Comparison of ENCODE assay signal across 14 mouse cellular contexts in genomic region chr19:4578799-4579198, GRCm38 (mm10). TPM values are rescaled to one million over a fixed set of nuclear protein-coding genes. Genes with fewer than 3 reads are reported as not detected.
DNase-seq lines count a peak whose midpoint lies in the region; ATAC-seq and TF ChIP-seq lines count a peak whose summit lies in the region.
"Had no signal": no experiment of that assay in that cellular context is flagged by ENCODE, and none has a peak within 500 bp of the region (broad histone marks: within the 10 kb centered on the region; RNA-seq: fewer than 3 reads in every experiment).

No protein-coding gene starts in this region.

- H3K36me3 ChIP-seq in heart, embryonic 12.5 days, result no peaks in the 10 kb centered on the region
- no peaks in the 10 kb centered on the region for H3K36me3 ChIP-seq in lung, embryonic 14.5 days (ENCODE audit: insufficient read depth)
- H3K36me3 ChIP-seq in hindbrain, embryonic 13.5 days, result no peaks in the 10 kb centered on the region
- H3K36me3 ChIP-seq: neural tube, embryonic 12.5 days had no signal

- no peaks in the 10 kb centered on the region for H3K27me3 ChIP-seq in heart, embryonic 12.5 days (replicated peaks)
- no peaks in the 10 kb centered on the region for H3K27me3 ChIP-seq in lung, embryonic 14.5 days (ENCODE audit: insufficient read depth, low read length)
- H3K27me3 ChIP-seq in hindbrain, embryonic 13.5 days, result no peaks in the 10 kb centered on the region
- H3K27me3 ChIP-seq: CH12.LX; neural tube, embryonic 12.5 days had no signal

- peak; percentile 70 for DNase-seq in heart, adult 8-10 months (ENCODE audit: low spot score)
- DNase-seq in adrenal gland, postnatal 36 days, result peak; percentile 53 to 58
- DNase-seq in cerebellum, postnatal 10 days, result peak; percentile 81 to 84
- DNase-seq in lung, embryonic 14.5 days, result peak; percentile 50
- DNase-seq in neural tube, embryonic 10.5 days (ENCODE audit: extremely low spot score, low spot score), result no peak
- no peak for DNase-seq in testis, postnatal 10 days (ENCODE audit: low spot score)
- DNase-seq: gastrocnemius, postnatal 36 days; right cerebral cortex, postnatal 25 days; thymus, adult 2 months had no signal

- WGBS in heart, embryonic 12.5 days, result 57% methylated on average over 2 of the region's 2 CpGs
- WGBS in lung, embryonic 14.5 days, result 30% methylated on average over 2 of the region's 2 CpGs
- WGBS in hindbrain, embryonic 13.5 days, result 90% methylated on average over 2 of the region's 2 CpGs

- TF ChIP-seq CTCF in lung, embryonic 14.5 days (IDR thresholded peaks at IDR 0.05; ENCODE audit: low read depth), result no peak

- no peaks in the 10 kb centered on the region for H3K4me1 ChIP-seq in heart, embryonic 12.5 days (replicated peaks)
- H3K4me1 ChIP-seq in lung, embryonic 14.5 days (ENCODE audit: insufficient read depth), result no peaks in the 10 kb centered on the region
- no peaks in the 10 kb centered on the region for H3K4me1 ChIP-seq in hindbrain, embryonic 13.5 days (replicated peaks)
- H3K4me1 ChIP-seq: neural tube, embryonic 12.5 days had no signal

- no peak overlapping the region for H3K4me3 ChIP-seq in heart, embryonic 12.5 days
- H3K4me3 ChIP-seq in lung, embryonic 14.5 days (ENCODE audit: low read depth, low read length), result no peak overlapping the region
- no peak overlapping the region for H3K4me3 ChIP-seq in hindbrain, embryonic 13.5 days
- H3K4me3 ChIP-seq: neural tube, embryonic 12.5 days had no signal

- no peaks in the 10 kb centered on the region for H3K9me3 ChIP-seq in heart, embryonic 12.5 days (replicated peaks)
- no peaks in the 10 kb centered on the region for H3K9me3 ChIP-seq in lung, embryonic 14.5 days (ENCODE audit: low read depth, low read length)
- H3K9me3 ChIP-seq in hindbrain, embryonic 13.5 days, result no peaks in the 10 kb centered on the region
- H3K9me3 ChIP-seq: neural tube, embryonic 12.5 days had no signal

- no peak for ATAC-seq in heart, embryonic 12.5 days (ENCODE audit: insufficient number of reproducible peaks, low FRiP score)
- ATAC-seq in lung, embryonic 14.5 days (ENCODE audit: insufficient read depth), result no peak
- no peak for ATAC-seq in hindbrain, embryonic 13.5 days (ENCODE audit: low FRiP score)
- ATAC-seq: intestine, embryonic 16.5 days had no signal

- no peak overlapping the region for H3K27ac ChIP-seq in heart, embryonic 12.5 days (ENCODE audit: poor library complexity, severe bottlenecking)
- H3K27ac ChIP-seq in lung, embryonic 14.5 days (ENCODE audit: low read depth), result no peak overlapping the region
- no peak overlapping the region for H3K27ac ChIP-seq in hindbrain, embryonic 13.5 days
- H3K27ac ChIP-seq: neural tube, embryonic 12.5 days had no signal

- H3K9ac ChIP-seq in heart, embryonic 12.5 days, result no peak overlapping the region
- H3K9ac ChIP-seq in lung, embryonic 14.5 days, result no peak overlapping the region
- H3K9ac ChIP-seq in hindbrain, embryonic 13.5 days, result no peak overlapping the region
- H3K9ac ChIP-seq: neural tube, embryonic 12.5 days had no signal

- no peak overlapping the region for H3K4me2 ChIP-seq in heart, embryonic 12.5 days
- no peak overlapping the region for H3K4me2 ChIP-seq in lung, embryonic 14.5 days
- H3K4me2 ChIP-seq in hindbrain, embryonic 13.5 days, result no peak overlapping the region
- H3K4me2 ChIP-seq: neural tube, embryonic 12.5 days had no signal

RNA-seq across cellular contexts. Expression of gene Lrfn4, which starts 36.7 kb away (rescaled TPM):
- 1 to 10 TPM; 5.7 to 7.8 (median 7.1) TPM for total RNA-seq in heart, adult 8-10 months (2022)
- 7.6 and 8.0 TPM in 2 replicates for polyA plus RNA-seq in heart, embryonic 12.5 days (2016; fragmentation: Nextera tagmentation; extraction: Ambion mirVana)
- 1 to 10 TPM; 5.5 to 6.9 TPM for total RNA-seq in adrenal gland, postnatal 36 days (2021)
- 10.0 and 10.1 TPM in 2 replicates for polyA plus RNA-seq in lung, embryonic 14.5 days (2014; fragmentation: Nextera tagmentation; extraction: Ambion mirVana)
- polyA plus RNA-seq in hindbrain, embryonic 13.5 days (2015; fragmentation: Nextera tagmentation; extraction: Ambion mirVana), result 9.0 and 10.4 TPM in 2 replicates

RNA-seq across cellular contexts. Expression of gene Rce1, which starts 46.6 kb away (rescaled TPM):
- total RNA-seq in heart, adult 8-10 months (2022), result 1 to 10 TPM; 6.9 to 9.2 (median 8.0) TPM
- 36.5 and 38.3 TPM in 2 replicates for polyA plus RNA-seq in heart, embryonic 12.5 days (2016; fragmentation: Nextera tagmentation; extraction: Ambion mirVana)
- 10 to 100 TPM; 36.2 to 38.3 TPM for total RNA-seq in adrenal gland, postnatal 36 days (2021)
- polyA plus RNA-seq in lung, embryonic 14.5 days (2014; fragmentation: Nextera tagmentation; extraction: Ambion mirVana), result 72.6 and 74.7 TPM in 2 replicates
- 52.0 and 54.2 TPM in 2 replicates for polyA plus RNA-seq in hindbrain, embryonic 13.5 days (2015; fragmentation: Nextera tagmentation; extraction: Ambion mirVana)

Comparison
In these comparisons a context has a peak if more than half of its experiments do, and no peak if none do; other contexts are left out.
1. DNase-seq: peak in heart, adult 8-10 months (single experiment), adrenal gland, postnatal 36 days (2 of 2), cerebellum, postnatal 10 days (2 of 2) and lung, embryonic 14.5 days (single experiment); none in neural tube, embryonic 10.5 days (single experiment) and testis, postnatal 10 days (single experiment).